Mouse (Mus musculus) liver, embryonic 11.5 days (tissue): ENCODE data around the gene Ubtd2. TPM values are rescaled to one million over a fixed set of nuclear protein-coding genes. Genes with fewer than 3 reads are reported as not detected.

Experiments
- ATAC-seq: fragments of 200-750 bp; cut with Nextera tagmentation; replicated peaks from 2 replicates; pipeline ENCODE4 v1.8.0; 2017; ENCODE audit warnings: moderate number of reproducible peaks, mild to moderate bottlenecking, moderate TSS enrichment, moderate library complexity; ENCODE audit not compliant: low FRiP score
- DNase-seq: peaks from one replicate; pipeline ENCODE4 v3.0.0-alpha.2; 2017; ENCODE audit warnings: low spot score
- H3K27ac ChIP-seq: fragments of 300-500 bp; sonication (generic); 2 replicates; pipeline ENCODE4 v1.5.1; 2014; ENCODE audit warnings: mild to moderate bottlenecking, low read depth, low read length, control low read depth
- H3K27me3 ChIP-seq: fragments of 300-500 bp; sonication (generic); replicated peaks from 2 replicates; pipeline ENCODE4 v1.6.1; 2014; ENCODE audit warnings: low read length, mixed read lengths; ENCODE audit not compliant: control insufficient read depth, insufficient read depth
- H3K36me3 ChIP-seq: fragments of 300-500 bp; sonication (generic); 2 replicates; pipeline ENCODE4 v1.6.1; 2014; ENCODE audit warnings: mild to moderate bottlenecking, low read length, moderate library complexity, mixed read lengths; ENCODE audit not compliant: control insufficient read depth, insufficient read depth
- H3K4me1 ChIP-seq: fragments of 300-500 bp; sonication (generic); replicated peaks from 2 replicates; pipeline ENCODE4 v1.6.1; 2014; ENCODE audit warnings: low read length, mixed read lengths; ENCODE audit not compliant: control insufficient read depth, insufficient read depth
- H3K4me2 ChIP-seq: fragments of 300-500 bp; sonication (generic); 2 replicates; pipeline ENCODE4 v1.6.1; 2014; ENCODE audit warnings: mild to moderate bottlenecking, control low read depth, moderate library complexity
- H3K4me3 ChIP-seq: fragments of 300-500 bp; sonication (generic); 2 replicates; pipeline ENCODE4 v1.5.1; 2014; ENCODE audit warnings: low read depth, low read length, control low read depth
- H3K9ac ChIP-seq: fragments of 300-500 bp; sonication (generic); 2 replicates; pipeline ENCODE4 v1.6.1; 2014; ENCODE audit warnings: low read depth, low read length, control low read depth
- H3K9me3 ChIP-seq: fragments of 300-500 bp; sonication (generic); 2 replicates; pipeline ENCODE4 v1.6.1; 2016; ENCODE audit warnings: low read length, inconsistent platforms, mixed read lengths; ENCODE audit not compliant: control insufficient read depth
- WGBS: fragments of 180-500 bp; shearing (Covaris S2); extraction: QIAGEN DNeasy Blood & Tissue Kit; methylation state at CpG from one replicate; pipeline ENCODE4 v1.1.7; 2014; 5-methylcytosine and 5-hydroxymethylcytosine counted together
- polyA plus RNA-seq: library from polyadenylated mRNA; unstranded; fragments of >200 nt; fragmentation: Nextera tagmentation; extraction: Ambion mirVana; gene quantifications from 2 replicates; pipeline ENCODE4 v1.2.1, GENCODE M21; 2014

The Ubtd2 gene
- polyA plus RNA-seq, 1 experiment from 2014 or later = 23.2 TPM

DNA sequence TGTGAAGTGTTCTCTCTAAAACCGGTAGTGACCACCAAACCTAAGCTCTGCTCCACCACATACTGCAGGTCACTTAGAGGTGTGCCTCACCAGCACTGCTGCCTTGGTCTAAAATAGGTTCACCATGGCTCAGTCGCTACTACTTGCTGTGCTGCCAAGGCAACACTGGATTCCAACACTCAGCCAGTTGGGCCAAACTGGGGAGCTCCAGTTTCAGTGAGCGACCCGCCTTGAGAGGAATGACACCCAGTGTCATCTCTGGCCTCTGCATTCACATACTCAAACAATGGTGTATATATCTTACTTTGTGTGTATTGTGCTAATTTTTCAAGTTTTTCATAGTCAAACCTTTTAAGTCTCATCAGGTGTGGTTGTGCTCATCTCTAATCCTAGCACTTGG lies 63.6 kb downstream of the Ubtd2 start:
- H3K36me3 ChIP-seq = 0 out of 2 replicates have a peak, but pooled peaks cover 2% of the 10 kb centered on the region
- DNase-seq (no peak), ATAC-seq (no peak)
- H3K27me3 ChIP-seq = no peaks in the 10 kb centered on the region
- H3K4me2 ChIP-seq = no peak overlapping the region
- H3K9ac ChIP-seq = no peak overlapping the region
- no peak overlapping the region for H3K4me3 ChIP-seq
- no peak overlapping the region for H3K27ac ChIP-seq
- no peaks in the 10 kb centered on the region for H3K9me3 ChIP-seq
- H3K4me1 ChIP-seq = no peaks in the 10 kb centered on the region; the same call in 1 of the 2 replicates
- WGBS = 86% methylated on average over 4 of the region's 4 CpGs

DNA sequence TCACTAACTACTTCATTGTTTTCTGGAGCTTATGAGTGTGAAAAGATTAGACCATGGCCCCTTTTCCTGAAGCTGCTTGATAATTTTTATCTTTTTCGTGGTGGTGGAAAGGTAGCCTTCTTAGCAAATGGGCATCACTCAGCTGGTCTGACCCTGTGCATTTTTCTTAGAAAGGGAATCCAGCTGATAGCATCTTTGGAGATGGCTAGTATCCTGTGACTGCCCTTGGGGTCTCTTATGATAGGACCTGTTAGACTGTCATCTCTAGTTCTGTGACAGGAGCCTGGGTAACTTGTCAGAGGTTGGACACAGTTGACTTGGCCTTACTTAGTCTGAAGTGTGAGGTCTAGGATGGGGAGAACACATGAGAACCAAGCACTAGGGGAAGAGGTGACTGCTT lies 64.2 kb downstream of the Ubtd2 start:
- Histone ChIP-seq H3K9ac (0 out of 2 replicates have a peak overlapping the region, but pooled peaks have one; percentile 5), H3K9me3 (no peaks in the 10 kb centered on the region), H3K4me1 (no peaks in the 10 kb centered on the region; the same call in 1 of the 2 replicates), H3K4me2 (no peak overlapping the region), H3K27me3 (no peaks in the 10 kb centered on the region), H3K36me3 (0 out of 2 replicates have a peak, but pooled peaks cover 2% of the 10 kb centered on the region), H3K4me3 (no peak overlapping the region), H3K27ac (no peak overlapping the region)
- 45% methylated on average over 1 of the region's 1 CpGs for WGBS
- DNase-seq (no peak), ATAC-seq (0 out of 2 replicates have a peak, but pooled peaks have one; percentile 7)

DNA sequence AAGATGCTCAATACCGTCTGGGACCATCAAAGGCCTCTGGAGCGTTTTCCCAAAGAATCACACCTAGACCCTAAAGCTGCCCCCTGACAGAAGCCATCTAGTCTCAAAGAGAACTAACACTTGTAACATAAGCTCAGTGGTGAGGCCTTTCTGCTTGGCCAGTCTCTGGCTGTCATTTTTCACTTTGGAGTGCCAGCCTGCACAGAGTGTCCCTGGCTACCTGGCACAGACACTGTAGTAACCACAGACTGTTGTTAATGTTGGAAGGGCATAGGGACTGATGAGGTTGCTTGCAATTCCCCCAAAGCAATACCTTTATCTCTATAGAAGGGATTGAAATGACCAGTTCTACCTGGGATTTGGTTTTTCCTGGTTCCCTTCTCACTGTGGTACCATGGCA lies 66.1 kb downstream of the Ubtd2 start:
- H3K9ac ChIP-seq = no peak overlapping the region
- no peaks in the 10 kb centered on the region for H3K36me3 ChIP-seq
- H3K4me3 ChIP-seq = no peak overlapping the region
- WGBS = 76% methylated on average over 2 of the region's 2 CpGs
- H3K4me1 ChIP-seq = no peaks in the 10 kb centered on the region; the same call in 1 of the 2 replicates
- no peaks in the 10 kb centered on the region for H3K27me3 ChIP-seq
- H3K4me2 ChIP-seq = no peak overlapping the region
- DNase-seq (no peak), ATAC-seq (no peak)
- H3K27ac ChIP-seq = no peak overlapping the region
- H3K9me3 ChIP-seq = no peaks in the 10 kb centered on the region

DNA sequence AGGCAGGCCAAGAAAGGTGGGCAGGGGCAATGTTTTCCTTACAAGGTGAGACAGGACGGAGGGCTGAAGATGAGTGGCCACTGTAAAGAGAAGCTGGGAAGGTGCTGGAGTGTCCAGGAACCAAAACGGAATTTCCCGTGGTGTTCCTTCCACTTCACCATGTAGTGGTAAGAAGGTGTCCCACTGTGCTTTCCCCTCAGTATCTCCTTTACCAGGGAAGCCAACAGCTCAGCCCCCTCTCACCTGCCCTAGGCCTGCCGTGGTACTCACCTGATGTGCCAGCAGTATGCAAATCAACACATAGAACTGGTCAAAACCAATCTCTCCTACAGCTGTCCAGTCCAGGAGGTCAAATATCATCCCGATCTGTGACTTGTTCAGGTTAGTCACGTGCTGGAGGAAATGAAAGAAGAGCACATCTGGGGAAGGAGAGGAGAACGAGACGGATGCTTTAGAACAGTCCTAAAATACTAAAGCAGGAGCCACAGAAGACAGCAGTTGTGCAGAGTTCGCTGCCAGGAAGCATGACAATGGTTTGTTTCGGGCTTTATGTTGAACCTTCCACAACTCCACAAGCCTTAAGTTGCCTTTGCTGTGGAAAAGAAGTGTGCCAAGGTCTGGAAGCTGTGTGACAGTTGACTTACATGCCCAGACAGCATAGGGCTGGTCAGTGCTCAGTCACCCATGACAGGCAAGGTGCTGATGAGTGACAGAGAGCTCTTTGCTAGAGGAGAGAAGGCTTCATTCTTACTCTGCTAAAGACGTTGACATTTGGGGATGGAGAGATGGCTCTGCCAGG lies 69.2 kb downstream of the Ubtd2 start:
- WGBS = 86% methylated on average over 11 of the region's 11 CpGs
- H3K27me3 ChIP-seq = no peaks in the 10 kb centered on the region
- DNase-seq = no peak
- no peaks in the 10 kb centered on the region for H3K9me3 ChIP-seq
- no peak overlapping the region for H3K9ac ChIP-seq
- no peak for ATAC-seq
- no peak overlapping the region for H3K4me2 ChIP-seq
- H3K4me1 ChIP-seq = no peaks in the 10 kb centered on the region; the same call in 1 of the 2 replicates
- H3K4me3 ChIP-seq = no peak overlapping the region
- no peak overlapping the region for H3K27ac ChIP-seq
- H3K36me3 ChIP-seq = no peaks in the 10 kb centered on the region

DNA sequence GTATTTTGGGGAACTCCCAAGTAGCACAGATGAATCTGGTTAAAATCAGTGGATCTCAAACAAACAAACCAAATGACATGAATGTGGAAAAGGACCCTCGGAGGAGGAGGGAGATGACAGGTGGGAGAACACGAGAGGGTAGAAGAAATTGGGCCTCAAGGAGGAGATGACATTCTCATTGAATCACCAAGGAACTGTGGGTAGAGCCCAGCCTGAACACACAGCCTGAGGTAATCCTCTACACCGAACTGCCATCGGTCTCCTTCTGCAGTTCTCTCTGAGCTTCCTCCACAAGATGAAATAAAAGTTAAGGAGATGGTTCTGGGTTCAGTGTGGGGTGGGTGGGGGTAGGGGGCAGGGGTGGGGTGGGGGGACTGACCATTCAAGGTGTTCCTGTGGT lies 71.8 kb downstream of the Ubtd2 start:
- Histone ChIP-seq H3K4me1 (peaks cover 6% of the 10 kb centered on the region), H3K4me2 (no peak overlapping the region), H3K27ac (no peak overlapping the region), H3K9ac (no peak overlapping the region), H3K4me3 (no peak overlapping the region), H3K36me3 (no peaks in the 10 kb centered on the region), H3K27me3 (no peaks in the 10 kb centered on the region), H3K9me3 (no peaks in the 10 kb centered on the region)
- ATAC-seq (no peak), DNase-seq (no peak)
- WGBS = 77% methylated on average over 4 of the region's 4 CpGs

DNA sequence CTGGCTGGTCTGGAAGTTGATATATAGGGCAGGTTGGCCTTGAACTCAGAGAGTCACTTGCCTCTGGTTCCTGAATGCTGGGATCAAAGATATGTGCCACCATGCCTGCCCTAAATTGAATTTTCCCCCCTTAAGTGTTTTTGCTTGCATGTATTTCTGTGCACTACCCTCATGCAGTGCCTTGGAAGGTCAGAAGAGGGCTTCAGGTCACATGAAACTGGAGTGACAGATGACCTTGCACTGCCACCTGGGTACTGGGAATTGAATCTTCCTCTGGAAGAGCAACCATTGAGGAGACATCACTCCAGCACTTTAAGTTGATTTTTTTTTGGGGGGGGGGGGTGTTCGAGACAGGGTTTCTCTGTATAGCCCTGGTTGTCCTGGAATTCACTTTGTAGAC lies 75.0 kb downstream of the Ubtd2 start:
- H3K27me3 ChIP-seq = no peaks in the 10 kb centered on the region
- H3K9ac ChIP-seq = no peak overlapping the region
- WGBS = 69% methylated on average over 1 of the region's 1 CpGs
- no peaks in the 10 kb centered on the region for H3K36me3 ChIP-seq
- H3K4me2 ChIP-seq = no peak overlapping the region
- H3K27ac ChIP-seq = no peak overlapping the region
- no peak overlapping the region for H3K4me3 ChIP-seq
- peaks cover 23% of the 10 kb centered on the region for H3K4me1 ChIP-seq
- DNase-seq (no peak), ATAC-seq (no peak)
- no peaks in the 10 kb centered on the region for H3K9me3 ChIP-seq

DNA sequence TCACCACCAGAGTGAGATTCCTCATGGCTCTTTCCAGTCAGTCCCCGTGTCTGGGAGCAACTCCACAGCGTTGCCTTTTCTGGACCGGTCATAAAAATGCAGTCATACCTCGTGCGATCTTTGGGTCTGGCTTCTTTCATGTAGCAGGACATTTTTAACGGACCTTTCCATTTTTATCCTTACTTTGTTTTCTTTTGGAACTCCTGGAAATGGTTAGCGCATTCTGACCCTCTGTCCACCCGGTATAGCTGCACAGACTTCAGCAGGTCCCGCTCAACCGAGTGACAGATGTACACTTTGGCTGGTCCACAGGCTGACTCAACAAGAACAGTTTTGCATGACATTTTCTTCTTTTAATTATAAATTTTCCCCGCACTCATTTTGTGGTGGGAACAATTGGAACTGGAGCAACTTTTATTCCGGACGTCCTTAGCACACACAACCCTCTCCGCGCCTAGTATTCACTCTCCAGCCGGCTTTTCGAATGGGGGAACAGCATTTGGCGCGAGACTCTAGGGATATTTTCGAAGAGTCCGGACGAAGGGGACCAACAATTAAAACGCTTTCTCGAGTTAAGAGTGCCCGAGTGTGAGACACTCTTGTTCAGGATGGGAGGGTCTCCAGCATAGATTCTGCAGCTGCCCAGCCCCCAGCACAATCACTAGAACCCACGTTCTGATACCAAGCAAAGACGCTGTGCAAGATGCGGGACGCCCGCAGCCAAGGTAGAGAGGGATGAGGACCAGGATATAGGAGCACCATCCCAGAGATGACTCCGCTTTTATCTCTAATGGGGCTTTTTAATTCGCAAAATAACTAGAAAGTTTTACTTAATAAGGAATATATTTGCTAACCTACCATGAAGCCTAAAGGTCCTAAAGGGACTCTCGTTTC lies 76.9 kb downstream of the Ubtd2 start, which contains the start of gene Efcab9:
Efcab9 (minus strand) TSS at position 211 of the 894 bp plus-strand sequence.
- no peaks in the 10 kb centered on the region for H3K36me3 ChIP-seq
- H3K4me3 ChIP-seq = peak within 1 kb of the TSS; percentile 77
- H3K27me3 ChIP-seq = no peaks in the 10 kb centered on the region
- peaks cover 23% of the 10 kb centered on the region for H3K4me1 ChIP-seq
- H3K9me3 ChIP-seq = no peaks in the 10 kb centered on the region
- DNase-seq = no peak
- WGBS = 7% methylated on average over 33 of the region's 33 CpGs
- H3K9ac ChIP-seq = peak within 1 kb of the TSS; percentile 83
- no peak for ATAC-seq
- peak within 1 kb of the TSS; percentile 98 for H3K4me2 ChIP-seq
- peak within 1 kb of the TSS; percentile 19 for H3K27ac ChIP-seq

DNA sequence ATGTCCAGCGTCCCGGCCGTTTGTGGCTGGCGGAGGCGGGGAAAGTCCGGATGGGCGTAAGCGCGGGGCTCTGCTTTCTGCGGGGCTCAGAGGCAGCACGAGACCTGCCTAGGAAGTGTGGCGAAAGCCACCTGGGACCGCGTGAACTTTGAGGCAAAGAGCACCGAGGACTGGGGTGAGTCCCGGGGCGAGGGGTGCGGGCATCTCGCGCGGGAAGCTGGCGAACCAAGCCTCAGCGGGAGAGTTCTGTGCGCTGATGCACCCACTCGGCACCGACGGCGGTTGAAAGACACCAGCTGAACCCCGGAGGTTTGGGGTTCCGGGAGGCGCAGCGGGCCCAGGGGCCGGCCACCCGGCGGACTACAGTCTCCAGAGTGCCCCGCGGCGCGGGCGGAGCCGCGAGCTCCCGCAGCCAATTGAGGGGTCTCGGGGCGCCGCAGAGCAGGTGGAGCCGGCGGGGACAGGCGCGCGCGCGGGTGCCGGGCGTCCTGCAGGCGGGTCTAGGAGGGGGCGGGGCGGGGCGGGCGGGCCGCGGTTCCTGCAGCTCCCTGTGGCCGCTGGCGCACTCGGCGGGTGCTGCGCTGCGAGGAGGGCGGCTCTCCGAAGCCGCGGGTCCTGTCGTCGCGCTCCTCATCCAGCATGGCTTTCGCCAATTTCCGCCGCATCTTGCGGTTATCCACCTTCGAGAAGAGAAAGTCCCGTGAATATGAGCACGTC lies 77.8 kb downstream of the Ubtd2 start, which contains the start of gene Stk10:
Stk10 (plus strand) TSS at position 541 of the 717 bp plus-strand sequence.
- ATAC-seq (peak; percentile 96), DNase-seq (peak; percentile 89)
- Histone ChIP-seq H3K9me3 (no peaks in the 10 kb centered on the region), H3K4me3 (peak within 1 kb of the TSS; percentile 77), H3K4me1 (peaks cover 23% of the 10 kb centered on the region), H3K36me3 (no peaks in the 10 kb centered on the region), H3K4me2 (peak within 1 kb of the TSS; percentile 98), H3K9ac (peak within 1 kb of the TSS; percentile 83), H3K27ac (peak within 1 kb of the TSS; percentile 25), H3K27me3 (no peaks in the 10 kb centered on the region)
- under 1% methylated on average over 79 of the region's 82 CpGs for WGBS
